Mouse (Mus musculus) adrenal gland, adult 18-20 months (tissue): ENCODE results near the gene Fcho1. TPM values are rescaled to one million over a fixed set of nuclear protein-coding genes. Genes with fewer than 3 reads are reported as not detected.
A peak's percentile ranks its signal among the peaks of the same experiment; 100 is the strongest.
"Not testable (repeated sequence)": the region's sequence is repeated elsewhere in the genome, so short reads cannot be mapped to it uniquely, and the experiment has no call there.

Experiments used
- DNase-seq, 2 experiments: peaks; one replicate each; pipeline ENCODE4 v3.0.0; 2021 to 2022; ENCODE audit warnings: low spot score in 2 of 2
- total RNA-seq, 2 experiments: library from RNA; stranded (reverse); gene quantifications; 1 replicate in 1 of 2; 2 replicates in 1 of 2; pipeline ENCODE4 v1.2.3; 2021

The Fcho1 gene
- total RNA-seq, 2 experiments from 2014 or later, result 1.9 to 2.3 TPM

GRCm38 (mm10) chr8:71719218-71719617 is 6.3 kb downstream of the Fcho1 start:
- no peak for DNase-seq

DNA sequence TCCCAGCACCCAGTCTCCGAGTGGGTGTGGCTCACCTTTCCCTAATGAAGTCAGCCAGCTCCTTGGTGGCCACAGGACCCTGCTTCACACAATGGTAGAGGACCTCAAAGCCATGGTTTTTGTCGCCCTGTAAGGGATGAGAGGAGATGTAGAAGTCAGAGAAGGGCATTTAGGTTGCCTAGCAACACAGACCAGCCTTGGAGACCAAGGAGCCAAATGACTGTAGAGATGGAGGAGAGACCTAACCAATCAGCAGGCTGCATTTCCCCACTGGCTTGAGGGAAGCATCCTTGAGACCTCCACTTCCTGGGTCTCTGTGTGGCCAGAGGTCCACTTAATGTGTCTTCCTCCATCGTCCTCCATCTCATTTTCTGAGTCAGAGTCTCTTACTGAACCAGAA is 7.3 kb downstream of the Fcho1 start:
- no peak for DNase-seq

- no peak for DNase-seq
Measured at GRCm38 (mm10) chr8:71717096-71717495, 8.4 kb downstream of the Fcho1 start.

- no peak for DNase-seq
Measured at GRCm38 (mm10) chr8:71716561-71717053, 8.9 kb downstream of the Fcho1 start.

DNA sequence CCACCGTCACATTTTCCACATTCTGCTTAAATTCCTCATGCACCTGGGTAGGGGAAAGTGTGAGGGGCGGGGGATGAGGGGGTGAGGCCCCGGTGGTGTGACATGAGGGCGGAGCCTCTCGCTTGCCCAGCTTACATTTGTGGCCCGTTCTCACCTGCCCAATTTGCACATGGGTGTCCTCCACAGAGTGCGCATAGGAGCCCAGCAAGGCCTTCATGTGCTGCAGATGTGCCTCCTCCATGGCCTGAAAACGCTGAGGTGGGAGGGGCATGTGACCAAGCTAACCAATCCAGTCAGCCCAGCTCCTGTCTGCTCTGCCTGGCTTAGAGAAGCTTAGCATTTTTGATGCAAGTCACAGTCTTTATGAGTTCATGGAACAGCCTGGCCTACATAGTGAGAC is 10.0 kb downstream of the Fcho1 start:
- no peak for DNase-seq

GRCm38 (mm10) chr8:71711574-71711973 is 13.9 kb downstream of the Fcho1 start:
- no peak for DNase-seq

DNA sequence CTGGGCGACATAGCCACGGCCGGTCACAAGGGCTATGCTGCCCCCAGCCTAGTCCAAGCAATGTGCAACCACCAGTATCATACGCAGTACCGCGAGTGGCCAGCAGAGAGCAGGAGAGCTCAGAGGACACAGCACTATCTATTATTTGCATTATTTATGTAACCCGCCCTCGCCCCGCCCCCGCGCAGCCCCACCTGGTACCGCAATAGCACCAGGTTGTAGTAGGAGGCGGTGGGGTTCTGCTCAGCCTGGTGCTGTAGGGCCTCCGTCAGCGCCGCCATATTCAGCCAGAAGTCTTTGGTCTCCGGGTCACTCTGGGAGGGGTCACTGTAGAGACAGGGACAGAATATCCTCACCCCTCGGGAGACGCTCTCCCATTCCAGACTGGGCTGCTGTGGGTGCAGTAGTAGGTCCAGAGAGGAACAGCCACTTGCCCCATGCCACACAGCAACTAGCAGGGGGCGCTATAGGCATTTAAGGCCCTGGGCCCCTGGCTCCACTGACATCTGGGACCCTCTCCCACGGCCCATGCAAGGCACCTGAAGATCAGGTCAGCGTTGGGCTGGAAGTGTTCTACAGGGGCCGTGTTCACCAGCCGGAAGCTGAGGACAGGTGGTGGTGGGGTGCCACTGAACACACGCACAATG is 15.6 kb downstream of the Fcho1 start:
- DNase-seq, result peak; percentile 69 to 82

DNA sequence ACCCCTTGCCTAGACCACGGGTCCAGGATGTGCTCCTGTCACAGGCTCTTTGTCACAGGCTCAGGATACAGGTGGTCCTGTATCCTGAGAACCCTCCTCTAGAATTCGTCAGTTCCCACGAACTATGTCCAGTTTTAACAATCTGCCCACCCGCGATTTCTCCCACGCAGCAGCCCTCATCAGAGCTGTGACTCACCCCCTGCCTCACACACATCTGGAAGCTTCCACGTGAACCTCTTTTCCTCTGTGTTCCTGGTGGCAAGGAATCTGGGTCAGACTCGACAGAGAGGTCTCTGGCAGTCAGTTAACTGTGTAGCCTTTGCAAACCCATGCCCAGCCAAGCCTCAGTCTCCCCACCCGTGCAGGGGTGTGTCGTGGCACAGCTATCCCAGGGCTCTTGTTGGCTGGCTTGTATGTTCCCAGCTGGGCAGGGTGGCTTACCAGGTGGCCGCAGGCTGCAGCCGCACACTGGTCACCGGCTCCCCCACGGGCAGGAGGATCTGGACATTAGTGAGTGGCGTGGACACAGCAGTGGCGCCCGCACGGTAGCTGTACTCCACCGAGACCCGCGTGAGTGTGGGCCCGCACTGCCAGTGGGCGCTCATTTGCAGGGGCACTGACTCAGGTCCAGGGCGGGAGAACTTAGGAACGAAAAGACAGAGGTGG is 16.2 kb downstream of the Fcho1 start:
- DNase-seq, result no peak

GRCm38 (mm10) chr8:71707874-71708273 is 17.6 kb downstream of the Fcho1 start:
- no peak for DNase-seq

GRCm38 (mm10) chr8:71703400-71703799 is 22.1 kb downstream of the Fcho1 start:
- DNase-seq, result not testable (repeated sequence)

DNA sequence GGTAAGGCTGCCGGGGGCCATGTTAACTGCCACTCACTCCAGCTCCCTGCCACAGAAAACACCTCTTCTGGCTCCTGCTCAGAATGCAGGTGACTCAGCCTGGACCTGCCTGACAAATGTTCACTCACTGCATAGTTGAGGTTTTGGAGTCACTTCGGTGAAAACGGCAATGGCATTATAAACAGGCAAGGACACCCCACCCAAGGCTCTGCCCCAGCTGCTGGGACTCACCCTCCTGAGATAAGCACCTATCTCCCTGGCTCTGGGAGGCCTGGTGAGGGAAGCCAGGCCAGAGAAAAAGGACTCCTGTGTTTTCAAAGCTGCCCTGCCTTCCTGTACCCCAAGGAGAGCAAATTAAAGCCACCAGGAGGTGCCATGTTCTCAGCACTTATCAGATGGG is 22.6 kb downstream of the Fcho1 start:
- no peak for DNase-seq

- DNase-seq, result no peak
Measured at GRCm38 (mm10) chr8:71702087-71702432, 23.5 kb downstream of the Fcho1 start.

DNA sequence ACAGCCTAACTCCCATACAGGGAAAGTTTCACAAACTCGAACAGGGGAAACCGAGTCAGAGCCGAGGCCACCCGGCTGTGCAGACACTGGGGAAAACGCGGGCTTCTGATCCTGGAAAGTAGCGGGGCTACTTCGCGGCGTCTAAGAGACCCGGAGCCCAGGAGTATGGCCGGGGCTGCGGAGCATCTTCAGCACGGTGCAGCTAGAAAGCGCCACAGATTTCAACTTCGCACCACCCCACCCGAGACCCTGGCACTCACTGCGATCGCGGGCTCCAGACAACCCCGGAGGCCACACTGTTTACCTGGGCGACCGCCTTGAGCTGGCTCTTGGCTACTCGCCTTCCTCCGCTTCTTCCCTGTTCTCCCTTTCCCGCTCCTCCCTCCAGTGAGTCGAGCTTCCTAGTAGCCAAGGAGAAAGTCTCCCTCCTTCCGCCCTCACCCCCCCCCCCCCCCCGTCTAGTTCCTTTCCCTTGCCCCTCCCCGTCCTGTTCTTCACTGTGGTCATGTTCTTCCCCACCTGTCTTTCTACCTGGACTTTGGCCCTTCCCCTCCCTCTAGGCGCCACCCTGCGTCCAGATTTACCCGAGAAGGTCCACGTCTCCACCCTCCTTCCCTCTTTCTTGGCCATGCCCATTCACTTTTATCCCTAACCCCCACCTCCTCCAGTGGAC is 24.0 kb downstream of the Fcho1 start, which contains the start of gene B3gnt3:
Gene B3gnt3 (minus strand): TSS at position 376 of the 673 bp plus-strand sequence.
- no peak for DNase-seq

- no peak for DNase-seq
Measured at GRCm38 (mm10) chr8:71700493-71701269, 24.8 kb downstream of the Fcho1 start.

DNA sequence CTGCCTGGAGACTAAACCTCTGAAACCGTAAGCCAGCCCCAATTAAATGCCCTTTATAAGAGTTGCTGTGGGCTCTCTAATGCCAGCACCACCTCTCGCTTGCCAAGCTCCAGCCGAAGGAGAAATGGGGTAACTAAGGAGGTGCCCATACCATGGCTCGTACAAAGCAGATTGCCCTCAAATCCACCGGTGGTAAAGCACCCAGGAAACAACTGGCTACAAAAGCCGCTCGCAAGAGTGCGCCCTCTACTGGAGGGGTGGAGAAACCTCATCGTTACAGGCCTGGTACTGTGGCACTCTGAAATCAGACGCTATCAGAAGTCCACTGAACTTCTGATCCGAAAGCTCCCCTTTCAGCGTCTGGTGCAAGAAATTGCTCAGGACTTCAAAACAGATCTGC is 30.1 kb downstream of the Fcho1 start:
- not testable (repeated sequence) for DNase-seq

- no peak for DNase-seq
Measured at GRCm38 (mm10) chr8:71693166-71694041, 32.1 kb downstream of the Fcho1 start.

DNA sequence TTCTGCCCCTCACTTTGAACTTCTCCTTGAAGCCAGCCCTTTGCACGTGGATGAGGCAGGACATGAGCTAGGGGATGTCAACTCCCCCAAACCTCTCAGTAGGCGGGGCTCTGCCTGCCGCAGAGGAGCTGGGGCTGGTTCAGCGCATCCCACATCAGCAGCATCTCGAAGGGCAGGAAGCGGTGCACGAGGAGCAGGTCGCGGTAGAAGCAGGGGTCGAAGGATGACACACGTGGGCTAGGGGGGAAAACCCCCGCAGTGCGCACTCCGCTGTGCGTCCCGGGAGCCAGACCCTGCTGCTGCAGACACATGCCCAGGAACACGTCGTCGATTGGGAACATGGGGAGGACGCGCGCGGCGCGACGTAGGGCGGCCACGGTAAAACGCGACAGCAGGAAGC is 33.0 kb downstream of the Fcho1 start:
- no peak for DNase-seq

DNA sequence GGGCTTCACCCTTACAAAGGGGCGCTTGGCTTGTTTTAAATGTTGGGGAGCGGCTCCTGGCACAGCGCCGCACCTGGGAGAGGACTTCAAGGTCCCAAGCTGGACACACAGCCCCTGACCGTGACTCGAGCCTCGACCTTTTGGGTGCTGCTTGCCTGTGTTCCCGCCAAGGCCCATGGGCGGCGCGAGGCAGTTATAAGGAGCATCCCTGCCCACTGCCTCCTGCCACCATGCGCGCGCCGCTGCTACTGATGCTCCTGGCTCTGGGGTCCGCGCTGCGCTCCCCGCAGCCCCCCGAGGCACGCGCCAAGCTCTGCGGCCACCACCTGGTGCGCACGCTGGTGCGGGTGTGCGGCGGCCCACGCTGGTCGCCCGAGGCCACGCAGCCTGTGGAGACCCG is 36.5 kb downstream of the Fcho1 start, which contains the start of gene Insl3:
Gene Insl3 (plus strand): TSS at position 187 of the 400 bp plus-strand sequence.
- no peak for DNase-seq

DNA sequence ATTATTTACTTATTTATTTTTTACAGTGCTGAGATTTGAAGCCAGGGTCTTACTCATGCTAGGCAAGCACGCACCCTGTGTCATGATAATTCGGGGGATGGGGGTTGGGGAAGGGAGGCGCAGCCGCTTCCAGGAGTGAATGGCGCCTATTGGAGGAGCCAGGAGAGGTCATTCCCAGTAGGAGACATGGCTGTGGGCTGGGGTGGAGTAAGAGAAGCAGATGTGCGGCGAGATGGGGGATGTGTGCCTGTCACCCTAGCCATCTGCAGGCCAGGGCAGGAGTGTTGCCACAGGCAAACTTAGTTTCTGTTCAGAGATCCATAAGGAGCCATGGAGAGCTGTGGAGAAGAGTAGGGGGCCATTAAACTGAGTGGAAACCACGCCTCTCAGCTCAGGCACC is 37.9 kb downstream of the Fcho1 start:
- no peak for DNase-seq

DNA sequence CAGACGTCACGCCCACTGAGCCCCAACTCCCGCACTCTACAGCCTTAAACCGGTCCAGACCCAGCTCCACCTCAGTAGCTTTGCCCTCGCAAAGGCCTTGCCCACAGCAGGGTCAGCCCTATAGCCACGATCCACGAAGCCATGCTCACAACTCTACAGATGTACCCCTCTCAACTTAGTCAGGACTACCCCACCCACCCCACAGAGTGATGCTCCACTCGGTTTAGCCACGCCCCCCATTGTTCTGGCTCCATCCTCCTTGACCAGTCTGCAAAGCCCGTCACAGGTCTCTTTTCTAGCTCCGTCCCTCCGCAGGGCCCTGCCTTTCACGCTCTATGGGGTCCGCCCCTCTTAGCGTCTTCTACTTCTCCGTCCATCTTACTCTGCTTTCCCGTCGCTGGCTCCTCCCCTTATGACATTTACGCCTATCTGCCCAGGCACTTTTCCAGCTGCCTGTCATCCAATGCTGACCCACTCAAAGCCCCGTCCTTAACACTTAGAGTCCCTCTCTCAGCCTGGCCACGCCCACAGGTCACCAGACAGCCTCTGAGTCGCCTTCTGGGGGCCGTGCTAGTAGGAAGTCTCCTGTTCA is 39.3 kb downstream of the Fcho1 start:
- no peak for DNase-seq
